Mouse (Mus musculus): ENCODE measurements around the gene Sde2. TPM values are rescaled to one million over a fixed set of nuclear protein-coding genes. Genes with fewer than 3 reads are reported as not detected.

The Sde2 gene
- polyA plus RNA-seq, 1 experiment from 2014 or later, result 27.2 TPM

DNA sequence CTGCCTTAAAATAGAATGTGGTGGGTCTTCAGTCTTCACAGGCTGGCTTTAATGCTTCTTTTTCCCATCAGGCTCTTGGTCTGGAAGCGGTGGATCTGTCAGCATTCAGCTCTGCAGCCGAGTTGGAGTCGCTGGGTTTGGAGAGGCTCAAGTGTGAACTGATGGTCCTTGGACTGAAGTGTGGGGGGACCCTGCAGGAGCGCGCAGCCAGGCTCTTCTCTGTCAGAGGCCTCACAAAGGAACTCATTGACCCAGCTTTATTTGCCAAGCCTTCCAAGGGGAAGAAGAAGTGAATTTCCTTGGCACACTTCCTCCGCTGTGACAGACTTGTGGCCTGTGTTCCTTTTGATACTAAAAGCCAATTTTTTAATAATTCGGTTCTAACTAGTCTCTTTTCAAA, 15.1 kb downstream of the Sde2 start:
- no peak for DNase-seq (ENCODE audit: low spot score)
- peaks cover 65% of the 10 kb centered on the region for H3K36me3 ChIP-seq (ENCODE audit: control insufficient read depth, insufficient read depth, low read length)

DNA sequence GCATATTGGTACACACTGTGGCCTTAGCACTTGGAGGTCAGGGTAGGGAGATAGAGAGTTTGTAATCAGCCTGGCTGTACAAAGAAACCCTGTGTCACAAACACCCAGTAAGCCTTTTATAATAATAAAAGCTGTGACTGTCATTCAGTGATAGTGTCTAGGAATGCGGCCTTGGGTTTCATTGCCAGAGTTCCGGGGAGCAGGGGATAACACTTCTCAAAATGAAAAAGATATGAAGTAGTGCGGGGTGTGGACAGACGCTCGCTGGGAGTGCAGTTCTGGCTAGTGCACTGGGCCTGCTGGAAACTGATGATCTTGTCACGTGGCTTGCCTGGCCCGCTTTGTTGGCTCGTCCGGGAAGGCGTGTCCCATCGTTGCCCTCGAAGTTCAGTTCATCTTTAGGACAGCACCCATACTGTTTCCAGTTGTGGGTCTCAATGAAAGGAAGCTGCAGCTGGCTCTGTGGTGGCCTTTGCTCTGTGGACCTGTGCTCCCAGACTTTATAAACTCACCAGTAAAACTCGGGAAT, 19.3 kb downstream of the Sde2 start:
- Histone ChIP-seq H3K27me3 (replicated peaks; ENCODE audit: control insufficient read depth, insufficient read depth, low read length) (no peaks in the 10 kb centered on the region), H3K4me1 (ENCODE audit: control insufficient read depth, insufficient read depth, low read length) (no peaks in the 10 kb centered on the region), H3K9me3 (ENCODE audit: control insufficient read depth, low read length) (no peaks in the 10 kb centered on the region), H3K36me3 (ENCODE audit: control insufficient read depth, insufficient read depth, low read length) (peaks cover 31% of the 10 kb centered on the region), H3K4me3 (ENCODE audit: low read depth, low read length) (no peak overlapping the region), H3K9ac (ENCODE audit: low read depth, low read length) (no peak overlapping the region), H3K4me2 (ENCODE audit: low read depth, low read length) (no peak overlapping the region), H3K27ac (replicated peaks; ENCODE audit: low read depth, low read length) (no peak overlapping the region)
- 72% methylated on average over 13 of the region's 13 CpGs for WGBS
- ATAC-seq (ENCODE audit: low read depth) (no peak), DNase-seq (ENCODE audit: low spot score) (no peak)

More for the DNA sequence above, 15.1 kb downstream of the Sde2 start:
- no peak overlapping the region for H3K9ac ChIP-seq (ENCODE audit: low read depth, low read length)
- no peak overlapping the region for H3K27ac ChIP-seq (replicated peaks; ENCODE audit: low read depth, low read length)
- no peaks in the 10 kb centered on the region for H3K4me1 ChIP-seq (ENCODE audit: control insufficient read depth, insufficient read depth, low read length)
- H3K27me3 ChIP-seq (replicated peaks; ENCODE audit: control insufficient read depth, insufficient read depth, low read length), result no peaks in the 10 kb centered on the region
- no peak overlapping the region for H3K4me2 ChIP-seq (ENCODE audit: low read depth, low read length)
- ATAC-seq (ENCODE audit: low read depth), result no peak
- H3K4me3 ChIP-seq (ENCODE audit: low read depth, low read length), result no peak overlapping the region
- H3K9me3 ChIP-seq (ENCODE audit: control insufficient read depth, low read length), result no peaks in the 10 kb centered on the region
- 91% methylated on average over 7 of the region's 7 CpGs for WGBS

DNA sequence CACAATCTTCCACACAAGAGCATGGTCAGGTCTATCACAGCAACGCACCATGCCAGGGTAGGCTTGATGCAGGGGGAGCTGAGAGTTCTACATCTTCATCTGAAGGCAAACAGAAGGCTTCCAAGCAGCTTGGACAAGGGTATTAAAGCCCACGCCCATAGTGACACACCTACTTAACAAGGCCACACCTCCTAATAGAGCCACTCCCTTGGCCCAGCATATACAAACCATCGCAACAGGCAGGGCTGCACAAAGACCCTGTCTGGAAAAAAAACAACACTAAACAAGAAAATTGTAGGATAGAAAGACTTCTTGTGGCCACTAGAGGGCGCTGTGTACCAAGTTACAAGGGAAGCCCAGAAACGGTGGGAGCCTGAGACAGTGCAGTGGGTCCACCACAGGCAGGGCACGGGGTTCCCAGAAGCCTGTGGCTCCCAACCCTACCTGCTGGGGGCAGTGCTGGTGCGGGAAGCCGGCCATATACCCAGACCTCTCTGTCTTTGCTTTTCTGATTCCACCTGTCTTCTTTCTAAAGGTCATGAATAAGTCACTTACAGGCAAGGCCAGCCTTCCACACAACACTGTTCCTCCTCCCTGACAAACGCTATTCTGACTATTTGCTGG, 23.0 kb downstream of the Sde2 start:
- H3K4me1 ChIP-seq (ENCODE audit: control insufficient read depth, insufficient read depth, low read length), result no peaks in the 10 kb centered on the region
- ATAC-seq (ENCODE audit: low read depth) (0 out of 2 replicates have a peak, but pooled peaks have one; percentile 44), DNase-seq (ENCODE audit: low spot score) (peak; percentile 54)
- H3K4me3 ChIP-seq (ENCODE audit: low read depth, low read length), result no peak overlapping the region
- no peaks in the 10 kb centered on the region for H3K9me3 ChIP-seq (ENCODE audit: control insufficient read depth, low read length)
- no peak overlapping the region for H3K9ac ChIP-seq (ENCODE audit: low read depth, low read length)
- WGBS, result 18% methylated on average over 9 of the region's 9 CpGs
- no peaks in the 10 kb centered on the region for H3K27me3 ChIP-seq (replicated peaks; ENCODE audit: control insufficient read depth, insufficient read depth, low read length)
- H3K36me3 ChIP-seq (ENCODE audit: control insufficient read depth, insufficient read depth, low read length), result no peaks in the 10 kb centered on the region
- H3K27ac ChIP-seq (replicated peaks; ENCODE audit: low read depth, low read length), result no peak overlapping the region
- no peak overlapping the region for H3K4me2 ChIP-seq (ENCODE audit: low read depth, low read length)

DNA sequence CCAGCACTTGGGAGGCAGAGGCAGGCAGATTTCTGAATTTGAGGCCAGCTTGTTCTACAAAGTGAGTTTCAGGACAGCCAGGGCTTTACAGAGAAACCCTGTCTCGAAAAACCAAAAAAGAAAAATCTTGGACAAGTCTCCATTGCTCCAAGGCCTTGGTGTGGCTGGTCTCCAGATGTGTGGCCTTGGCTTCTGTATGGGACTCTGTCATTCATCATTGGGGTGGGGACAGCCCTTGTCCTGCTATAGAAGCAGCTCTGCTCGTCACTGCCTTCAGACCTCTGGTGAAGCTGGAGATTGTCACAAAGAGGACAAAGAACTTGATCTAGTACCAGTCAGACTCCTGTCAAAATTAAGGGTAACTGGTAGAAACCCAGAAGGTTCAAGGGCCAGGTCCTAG, 23.7 kb downstream of the Sde2 start:
- H3K9me3 ChIP-seq (ENCODE audit: control insufficient read depth, low read length), result no peaks in the 10 kb centered on the region
- no peak overlapping the region for H3K27ac ChIP-seq (replicated peaks; ENCODE audit: low read depth, low read length)
- no peak overlapping the region for H3K4me3 ChIP-seq (ENCODE audit: low read depth, low read length)
- no peak overlapping the region for H3K9ac ChIP-seq (ENCODE audit: low read depth, low read length)
- no peak for DNase-seq (ENCODE audit: low spot score)
- H3K27me3 ChIP-seq (replicated peaks; ENCODE audit: control insufficient read depth, insufficient read depth, low read length), result no peaks in the 10 kb centered on the region
- no peak overlapping the region for H3K4me2 ChIP-seq (ENCODE audit: low read depth, low read length)
- H3K36me3 ChIP-seq (ENCODE audit: control insufficient read depth, insufficient read depth, low read length), result no peaks in the 10 kb centered on the region
- no peaks in the 10 kb centered on the region for H3K4me1 ChIP-seq (ENCODE audit: control insufficient read depth, insufficient read depth, low read length)
- 69% methylated on average over 2 of the region's 2 CpGs for WGBS
- no peak for ATAC-seq (ENCODE audit: low read depth)

DNA sequence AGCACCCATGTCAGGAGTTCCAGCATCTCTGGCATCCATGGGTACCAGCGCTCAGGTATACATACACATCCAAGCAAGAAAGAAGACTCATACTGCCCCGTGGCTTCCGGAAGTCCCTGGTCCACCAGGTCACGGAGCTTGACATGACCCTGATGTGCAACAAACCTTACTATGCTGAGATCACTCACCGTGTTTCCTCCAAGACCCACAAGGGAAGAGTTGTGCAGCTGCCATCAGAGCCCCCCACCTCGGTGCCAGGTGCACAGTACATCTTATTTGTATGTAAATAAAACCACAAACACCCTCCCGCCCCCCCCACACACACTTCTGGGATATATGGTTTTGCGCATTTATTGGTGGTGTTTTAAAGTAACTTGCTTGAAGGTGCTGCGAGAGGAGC, 24.2 kb downstream of the Sde2 start:
- H3K4me1 ChIP-seq (ENCODE audit: control insufficient read depth, insufficient read depth, low read length), result no peaks in the 10 kb centered on the region
- no peak for ATAC-seq (ENCODE audit: low read depth)
- no peak overlapping the region for H3K9ac ChIP-seq (ENCODE audit: low read depth, low read length)
- H3K27me3 ChIP-seq (replicated peaks; ENCODE audit: control insufficient read depth, insufficient read depth, low read length), result no peaks in the 10 kb centered on the region
- no peak for DNase-seq (ENCODE audit: low spot score)
- H3K9me3 ChIP-seq (ENCODE audit: control insufficient read depth, low read length), result no peaks in the 10 kb centered on the region
- no peaks in the 10 kb centered on the region for H3K36me3 ChIP-seq (ENCODE audit: control insufficient read depth, insufficient read depth, low read length)
- no peak overlapping the region for H3K4me2 ChIP-seq (ENCODE audit: low read depth, low read length)
- no peak overlapping the region for H3K27ac ChIP-seq (replicated peaks; ENCODE audit: low read depth, low read length)
- 79% methylated on average over 9 of the region's 9 CpGs for WGBS
- H3K4me3 ChIP-seq (ENCODE audit: low read depth, low read length), result no peak overlapping the region

DNA sequence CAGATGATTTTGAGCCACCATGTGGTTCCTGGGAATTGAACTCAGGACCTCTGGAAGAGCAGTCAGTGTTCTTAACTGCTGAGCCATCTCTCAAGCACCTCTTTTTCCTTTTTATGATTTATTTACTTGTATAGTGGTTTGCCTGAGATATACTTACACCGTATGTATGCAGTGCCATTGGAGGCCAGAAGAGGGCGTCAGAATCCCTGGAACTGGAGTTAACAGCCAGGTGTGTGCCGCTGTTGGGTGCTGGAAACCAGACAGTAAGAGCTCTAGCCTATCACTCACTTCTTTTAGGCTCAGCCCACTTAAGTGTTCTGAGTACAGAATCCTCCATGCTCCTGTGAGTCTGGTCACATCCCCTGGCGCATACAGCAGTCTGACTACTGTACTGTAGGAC, 26.5 kb downstream of the Sde2 start:
- H3K4me1 ChIP-seq (ENCODE audit: control insufficient read depth, insufficient read depth, low read length), result no peaks in the 10 kb centered on the region
- H3K36me3 ChIP-seq (ENCODE audit: control insufficient read depth, insufficient read depth, low read length), result no peaks in the 10 kb centered on the region
- no peak overlapping the region for H3K4me2 ChIP-seq (ENCODE audit: low read depth, low read length)
- no peaks in the 10 kb centered on the region for H3K9me3 ChIP-seq (ENCODE audit: control insufficient read depth, low read length)
- no peak for ATAC-seq (ENCODE audit: low read depth)
- no peaks in the 10 kb centered on the region for H3K27me3 ChIP-seq (replicated peaks; ENCODE audit: control insufficient read depth, insufficient read depth, low read length)
- H3K27ac ChIP-seq (replicated peaks; ENCODE audit: low read depth, low read length), result no peak overlapping the region
- no peak for DNase-seq (ENCODE audit: low spot score)
- H3K9ac ChIP-seq (ENCODE audit: low read depth, low read length), result no peak overlapping the region
- 73% methylated on average over 4 of the region's 4 CpGs for WGBS
- H3K4me3 ChIP-seq (ENCODE audit: low read depth, low read length), result no peak overlapping the region

DNA sequence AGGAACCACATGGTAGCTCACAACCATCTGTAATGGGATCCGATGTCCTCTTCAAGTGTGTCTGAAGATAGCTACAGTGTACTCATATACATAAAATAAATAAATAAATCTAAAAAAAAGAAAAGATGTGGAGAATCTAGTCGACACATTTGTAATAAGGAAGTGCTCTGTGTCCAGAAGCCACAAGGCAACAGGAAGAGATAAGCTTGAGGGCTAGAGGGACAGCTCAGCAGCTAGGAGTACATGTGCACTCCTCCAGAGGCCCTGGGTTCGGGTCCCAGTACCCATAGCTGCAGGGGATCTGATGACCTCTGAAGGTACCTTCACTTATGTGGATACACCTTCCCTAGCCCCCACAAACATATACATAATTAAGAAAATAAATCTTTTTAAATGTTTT, 30.8 kb downstream of the Sde2 start:
- H3K4me1 ChIP-seq (ENCODE audit: control insufficient read depth, insufficient read depth, low read length), result no peaks in the 10 kb centered on the region
- no peak overlapping the region for H3K9ac ChIP-seq (ENCODE audit: low read depth, low read length)
- no peaks in the 10 kb centered on the region for H3K36me3 ChIP-seq (ENCODE audit: control insufficient read depth, insufficient read depth, low read length)
- 72% methylated on average over 3 of the region's 3 CpGs for WGBS
- H3K4me2 ChIP-seq (ENCODE audit: low read depth, low read length), result no peak overlapping the region
- ATAC-seq (ENCODE audit: low read depth) (no peak), DNase-seq (ENCODE audit: low spot score) (no peak)
- H3K9me3 ChIP-seq (ENCODE audit: control insufficient read depth, low read length), result no peaks in the 10 kb centered on the region
- no peak overlapping the region for H3K4me3 ChIP-seq (ENCODE audit: low read depth, low read length)
- no peaks in the 10 kb centered on the region for H3K27me3 ChIP-seq (replicated peaks; ENCODE audit: control insufficient read depth, insufficient read depth, low read length)
- no peak overlapping the region for H3K27ac ChIP-seq (replicated peaks; ENCODE audit: low read depth, low read length)

DNA sequence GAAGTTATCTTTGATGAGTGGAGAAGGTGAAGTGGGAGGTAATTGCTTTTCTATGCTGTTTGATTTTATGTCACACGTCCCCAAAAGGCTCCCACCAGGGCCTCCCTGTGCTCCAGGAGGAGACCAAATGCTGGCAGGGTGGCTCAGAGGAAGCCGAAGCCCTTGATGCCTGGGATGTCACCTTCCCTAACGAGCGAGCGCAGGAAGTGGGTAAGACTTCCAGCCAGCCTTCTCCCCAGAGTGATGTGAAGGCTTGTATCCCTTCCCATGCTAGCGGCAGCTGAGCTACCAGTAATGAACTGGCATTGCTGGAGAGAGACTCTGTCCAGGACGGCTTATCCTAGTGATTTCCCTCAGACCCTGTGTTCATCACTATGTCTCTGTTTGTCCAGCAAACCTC, 32.8 kb downstream of the Sde2 start:
- Histone ChIP-seq H3K27me3 (replicated peaks; ENCODE audit: control insufficient read depth, insufficient read depth, low read length) (no peaks in the 10 kb centered on the region), H3K36me3 (ENCODE audit: control insufficient read depth, insufficient read depth, low read length) (no peaks in the 10 kb centered on the region), H3K4me3 (ENCODE audit: low read depth, low read length) (no peak overlapping the region), H3K27ac (replicated peaks; ENCODE audit: low read depth, low read length) (no peak overlapping the region), H3K4me2 (ENCODE audit: low read depth, low read length) (no peak overlapping the region), H3K4me1 (ENCODE audit: control insufficient read depth, insufficient read depth, low read length) (peaks cover 7% of the 10 kb centered on the region), H3K9ac (ENCODE audit: low read depth, low read length) (no peak overlapping the region), H3K9me3 (ENCODE audit: control insufficient read depth, low read length) (no peaks in the 10 kb centered on the region)
- DNase-seq (ENCODE audit: low spot score), result no peak
- 41% methylated on average over 7 of the region's 7 CpGs for WGBS
- no peak for ATAC-seq (ENCODE audit: low read depth)

DNA sequence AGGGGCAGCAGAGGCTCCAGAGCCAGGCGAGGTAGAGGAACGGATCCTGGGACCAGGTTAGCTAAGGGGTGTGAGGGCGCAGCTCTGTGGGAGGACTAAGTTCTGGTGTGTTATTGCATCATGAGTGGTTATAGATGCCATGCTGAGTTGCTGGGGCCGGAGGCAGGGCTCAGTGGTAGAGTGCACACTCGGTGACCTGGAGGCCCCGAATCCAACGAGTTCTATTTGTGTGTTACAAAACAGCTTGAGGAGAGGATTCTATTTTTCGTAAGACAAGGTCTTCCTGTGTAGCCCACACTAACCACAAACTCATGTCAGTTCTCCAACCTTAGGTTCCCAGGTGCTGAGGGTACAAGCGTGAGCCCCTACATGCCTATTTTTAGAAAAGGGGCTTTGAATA, 33.6 kb downstream of the Sde2 start:
- WGBS, result 75% methylated on average over 9 of the region's 9 CpGs
- DNase-seq (ENCODE audit: low spot score) (no peak), ATAC-seq (ENCODE audit: low read depth) (no peak)
- Histone ChIP-seq H3K4me3 (ENCODE audit: low read depth, low read length) (no peak overlapping the region), H3K27me3 (replicated peaks; ENCODE audit: control insufficient read depth, insufficient read depth, low read length) (no peaks in the 10 kb centered on the region), H3K36me3 (ENCODE audit: control insufficient read depth, insufficient read depth, low read length) (no peaks in the 10 kb centered on the region), H3K4me1 (ENCODE audit: control insufficient read depth, insufficient read depth, low read length) (peaks cover 13% of the 10 kb centered on the region), H3K9me3 (ENCODE audit: control insufficient read depth, low read length) (no peaks in the 10 kb centered on the region), H3K4me2 (ENCODE audit: low read depth, low read length) (no peak overlapping the region), H3K9ac (ENCODE audit: low read depth, low read length) (no peak overlapping the region), H3K27ac (replicated peaks; ENCODE audit: low read depth, low read length) (no peak overlapping the region)
